Mouse (Mus musculus): Measurements from ENCODE around the gene Synm.

Gene Synm

DNA sequence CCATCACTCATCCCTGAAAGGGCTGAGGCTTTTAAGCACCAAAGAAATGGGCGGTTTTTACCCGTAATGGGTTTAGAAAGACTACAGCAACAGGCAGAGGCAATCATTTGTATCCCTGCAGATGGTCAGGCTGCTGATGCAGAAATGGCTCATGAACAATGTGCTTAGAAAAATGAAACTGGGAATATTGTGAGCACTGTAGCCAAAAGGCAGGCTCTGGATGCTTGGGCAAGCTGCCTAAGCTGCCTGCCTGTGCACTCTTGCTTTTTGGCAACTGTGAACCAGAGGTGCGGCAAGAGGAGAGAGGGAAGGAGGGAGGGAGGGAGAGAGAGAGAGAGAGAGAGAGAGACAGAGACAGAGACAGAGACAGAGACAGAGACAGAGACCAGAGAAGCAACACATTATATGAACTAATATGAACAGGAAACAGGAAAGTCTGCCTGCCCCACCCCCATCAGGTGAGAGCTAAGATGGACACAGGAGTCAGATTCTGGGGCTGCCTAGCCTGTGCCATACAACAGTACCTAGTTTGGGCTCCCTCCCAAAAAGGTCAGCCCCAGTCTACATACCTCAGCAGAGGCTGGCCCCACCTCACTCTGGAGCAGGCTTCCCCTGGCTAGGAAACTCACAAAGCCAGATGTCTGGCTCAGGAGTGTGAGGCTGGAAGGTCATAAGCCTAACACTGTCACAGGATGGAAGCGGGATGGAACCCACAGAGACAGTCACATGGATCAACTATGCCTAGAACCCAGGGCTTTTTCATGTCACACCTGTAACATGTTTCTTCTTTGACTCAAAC, 9.9 kb downstream of the Synm start:
- no peak for DNase-seq (ENCODE audit: low spot score in 2 of 2)

DNA sequence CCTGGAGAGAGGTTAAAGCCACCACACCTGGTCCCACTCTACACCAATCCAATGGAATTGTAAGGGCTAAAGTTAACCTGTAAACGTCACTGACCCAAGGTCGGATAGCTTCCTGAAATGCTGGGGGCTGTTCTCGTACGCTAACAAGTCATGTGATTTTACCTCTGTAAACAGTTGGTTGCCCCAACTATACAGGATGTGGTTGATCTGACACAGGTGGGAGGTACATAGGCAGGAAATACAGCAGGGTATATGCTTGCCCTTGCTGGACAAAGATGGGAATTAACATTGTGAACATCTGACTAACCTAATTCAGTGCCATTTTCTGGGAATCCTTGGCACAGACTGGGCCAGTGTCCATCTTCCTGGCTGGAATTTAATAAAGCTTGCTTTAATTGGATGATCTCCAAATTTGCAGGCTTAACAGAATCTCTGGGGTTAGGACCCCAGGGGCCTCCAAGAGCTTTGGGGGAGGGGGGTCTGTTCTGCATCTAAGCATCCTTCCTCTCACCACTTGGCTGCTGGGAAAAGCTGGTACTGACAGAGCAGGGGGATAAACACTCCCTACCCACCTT, 11.7 kb downstream of the Synm start:
- no peak for DNase-seq (ENCODE audit: low spot score in 2 of 2)

DNA sequence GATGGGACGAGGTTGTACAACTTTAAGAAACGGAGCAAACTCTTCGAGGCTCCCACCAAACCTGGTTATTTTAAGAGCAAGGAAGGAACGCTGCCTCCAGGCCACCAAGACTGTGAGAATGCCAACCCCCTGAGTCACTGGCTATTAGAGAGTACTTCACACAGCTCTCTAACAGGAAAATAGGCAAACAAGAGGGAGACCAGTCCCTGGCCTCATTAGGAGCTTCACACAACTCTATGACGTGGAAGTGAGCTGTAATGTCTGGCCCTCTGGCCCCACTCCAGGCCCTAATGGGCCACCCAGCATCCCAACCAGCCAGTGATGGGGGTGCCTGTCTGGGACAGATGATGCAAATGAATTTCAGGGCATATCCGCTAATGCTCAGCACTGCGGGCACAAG, 17.8 kb downstream of the Synm start:
- DNase-seq (ENCODE audit: low spot score in 2 of 2): no peak

DNA sequence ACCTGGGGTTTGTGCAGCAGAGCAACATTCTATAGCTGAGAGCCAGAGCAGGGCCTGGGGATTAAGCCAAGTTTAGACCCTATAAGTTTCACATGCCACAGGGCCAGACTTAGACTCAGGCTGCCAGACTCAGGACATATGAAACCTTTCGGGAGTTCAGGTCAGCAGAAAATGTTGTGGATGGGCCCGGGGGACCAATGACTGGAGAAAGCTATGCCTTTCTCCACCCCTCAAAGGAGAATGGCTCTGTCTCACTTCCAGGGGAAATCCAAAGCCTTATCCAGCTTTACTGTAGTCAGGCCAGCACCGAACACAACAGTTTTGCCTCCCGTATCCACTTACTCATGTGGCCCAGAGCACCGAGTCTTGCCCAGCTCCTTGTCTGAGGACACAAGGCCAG, 18.7 kb downstream of the Synm start:
- no peak for DNase-seq (ENCODE audit: low spot score in 2 of 2)

DNA sequence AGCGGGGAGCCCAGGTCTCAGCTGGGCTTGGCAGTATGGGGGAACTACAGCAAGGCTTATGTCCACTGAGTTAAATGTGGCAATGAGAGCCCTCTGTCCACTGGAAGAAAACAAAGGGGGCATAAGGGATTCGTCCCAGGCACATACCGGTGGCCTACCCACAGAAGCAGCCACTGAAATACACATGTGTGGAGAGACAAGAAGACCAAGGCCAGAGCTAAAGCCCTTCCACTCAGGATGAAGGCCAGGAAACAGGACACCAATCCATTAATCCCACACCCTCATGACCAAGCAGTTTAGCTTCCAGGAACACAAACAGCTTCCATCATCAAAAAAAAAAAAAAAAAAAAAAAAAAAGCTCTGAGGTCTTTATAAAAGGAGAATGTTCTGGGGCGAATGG, 19.2 kb downstream of the Synm start:
- DNase-seq (ENCODE audit: low spot score in 2 of 2): no peak

DNA sequence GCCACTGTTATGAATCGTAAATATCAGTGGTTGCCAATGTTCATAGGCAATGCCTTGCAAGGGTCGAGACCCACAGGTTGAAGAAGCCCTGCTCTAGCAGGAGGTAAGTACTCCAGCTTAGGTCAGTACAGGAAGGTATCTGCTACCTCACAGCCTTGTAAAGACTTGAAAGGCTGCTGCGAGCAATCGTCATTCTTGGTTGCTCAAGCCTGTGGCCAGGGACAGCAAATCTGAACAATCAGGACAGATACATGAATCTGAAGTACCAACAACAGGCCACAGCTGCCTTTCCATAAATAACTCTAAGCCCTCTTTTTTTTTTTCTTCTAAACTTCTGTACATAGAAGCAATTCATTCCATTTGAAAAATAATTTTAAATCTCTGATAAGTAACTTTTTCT, 27.3 kb downstream of the Synm start:
- DNase-seq (ENCODE audit: low spot score in 2 of 2): no peak

DNA sequence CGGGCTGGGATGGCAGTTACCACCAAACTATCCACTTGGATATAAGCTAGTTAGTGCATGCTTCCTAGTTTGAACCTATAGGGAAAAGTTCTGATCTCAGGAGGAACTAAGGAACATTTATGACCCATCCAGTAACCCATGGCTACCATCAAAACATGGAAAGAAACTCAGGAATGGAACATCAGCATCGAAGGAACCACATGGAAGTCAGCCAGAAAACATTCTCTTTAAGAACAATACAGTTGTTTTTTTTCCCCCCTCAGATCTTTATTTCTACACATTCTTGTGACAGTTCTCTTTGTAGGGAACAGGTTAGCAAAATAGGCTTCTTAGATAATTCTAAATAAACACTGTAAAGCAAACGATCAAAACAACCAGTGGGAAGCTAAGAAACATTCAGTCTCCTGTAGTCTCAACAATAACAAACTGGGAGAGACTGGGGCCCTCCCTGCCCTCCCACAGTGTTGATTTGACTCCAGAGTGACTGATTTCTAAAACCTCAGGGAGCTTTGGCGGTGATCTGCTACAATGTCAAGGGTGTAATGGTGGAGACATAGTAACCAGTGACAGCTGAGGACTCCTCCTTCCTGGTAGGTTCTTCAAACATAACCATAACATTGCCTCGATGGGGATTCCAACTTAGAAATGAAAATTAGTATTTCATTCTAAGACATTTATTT, 29.0 kb downstream of the Synm start:
- DNase-seq (ENCODE audit: low spot score in 2 of 2): no peak

DNA sequence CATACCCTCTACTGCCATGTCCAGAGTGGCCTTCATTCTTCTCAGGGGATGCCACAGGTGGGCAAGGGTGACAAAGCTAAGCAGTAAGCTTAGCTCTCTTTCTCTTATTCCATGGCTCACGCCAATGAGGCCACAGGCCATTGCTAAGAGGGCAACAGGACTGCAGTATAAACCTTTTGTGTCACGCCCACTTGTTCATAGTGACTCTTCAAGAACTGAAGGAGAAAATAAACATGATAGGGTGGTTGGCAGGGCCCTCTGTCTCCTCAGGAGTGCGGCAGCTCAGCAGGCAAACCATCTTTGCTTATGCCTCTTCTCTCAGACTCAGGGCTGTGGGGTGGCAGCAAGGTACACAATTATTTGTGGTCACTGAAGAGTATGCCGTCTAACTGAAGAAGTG, 30.7 kb downstream of the Synm start:
- no peak for DNase-seq (ENCODE audit: low spot score in 2 of 2)

DNA sequence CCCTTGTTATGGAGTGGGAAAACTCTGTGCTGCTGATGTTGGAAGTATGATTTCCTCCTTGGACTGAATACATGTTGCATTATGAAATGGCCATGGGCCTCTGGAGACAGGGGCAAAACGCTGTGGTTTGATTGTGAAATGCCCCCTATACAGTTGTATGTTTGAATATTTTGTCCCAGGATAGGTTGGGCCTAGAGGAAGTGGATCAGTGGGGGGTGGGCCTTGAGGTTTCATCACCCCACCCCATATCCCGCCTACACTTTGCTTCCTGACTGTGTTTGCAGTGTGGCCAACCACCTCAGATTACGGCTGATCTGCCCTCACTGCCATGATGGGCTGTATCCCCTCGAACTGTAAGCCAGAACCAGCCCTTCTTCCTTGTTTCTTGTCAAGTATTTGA, 31.3 kb downstream of the Synm start:
- no peak for DNase-seq (ENCODE audit: low spot score in 2 of 2)

DNA sequence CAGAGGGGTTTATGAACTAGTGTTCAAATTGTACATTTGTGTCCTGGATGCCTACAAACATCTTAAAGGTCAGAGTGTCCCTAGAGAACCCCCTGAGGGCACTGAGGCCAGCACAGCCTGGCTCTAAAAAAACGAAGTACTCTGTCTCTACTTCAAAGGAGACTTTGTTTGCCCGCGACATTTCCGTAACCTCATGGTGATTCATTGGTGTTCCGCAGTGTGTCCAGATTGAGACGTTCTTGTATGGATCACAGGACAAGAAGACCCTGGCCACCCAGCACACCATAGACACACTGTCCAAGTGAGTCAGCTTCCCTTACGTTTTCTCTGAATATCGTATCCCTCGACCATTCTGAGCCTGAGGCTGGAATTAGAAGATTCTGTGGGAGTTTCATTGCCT, 34.5 kb downstream of the Synm start:
- no peak for DNase-seq (ENCODE audit: low spot score in 2 of 2)

DNA sequence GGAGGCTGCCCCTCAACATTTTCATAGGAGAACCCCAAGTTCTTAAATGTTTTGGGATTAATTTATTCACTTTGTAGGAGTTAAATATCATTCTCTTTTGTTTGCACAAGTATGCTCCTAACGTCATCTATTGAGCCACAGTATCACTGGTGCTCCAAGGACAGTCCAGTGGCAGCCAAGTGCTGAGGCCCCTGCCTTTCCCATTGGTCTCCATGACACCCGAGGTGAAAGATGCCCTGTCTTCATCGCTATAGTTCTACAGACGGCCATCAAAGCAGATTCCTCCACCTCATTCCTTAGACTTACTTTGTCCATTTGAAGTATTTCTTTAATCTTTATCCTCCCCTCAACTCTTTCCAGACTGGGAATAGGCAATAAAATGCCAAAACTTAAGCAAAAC, 35.0 kb downstream of the Synm start:
- DNase-seq (ENCODE audit: low spot score in 2 of 2): no peak

DNA sequence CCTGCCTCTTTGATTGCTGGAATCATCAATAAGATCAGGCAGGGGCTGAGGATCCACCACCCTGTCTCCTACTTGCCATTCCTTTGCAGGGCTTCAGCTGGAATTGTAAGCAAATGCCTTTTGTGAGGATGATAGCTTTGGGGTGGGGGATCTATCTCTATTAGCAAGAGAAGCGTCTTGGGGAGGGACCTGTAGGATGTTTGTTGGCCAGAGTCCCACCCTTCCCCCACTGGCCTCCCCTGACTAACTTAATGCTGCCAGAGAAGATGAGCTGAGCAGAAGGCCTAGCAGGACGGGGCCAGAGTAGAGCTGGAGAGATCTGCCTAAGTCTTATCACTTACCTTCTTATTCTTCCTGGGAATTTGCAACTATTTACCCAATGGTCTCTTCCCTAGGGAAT, 37.4 kb downstream of the Synm start:
- DNase-seq (ENCODE audit: low spot score in 2 of 2): no peak

DNA sequence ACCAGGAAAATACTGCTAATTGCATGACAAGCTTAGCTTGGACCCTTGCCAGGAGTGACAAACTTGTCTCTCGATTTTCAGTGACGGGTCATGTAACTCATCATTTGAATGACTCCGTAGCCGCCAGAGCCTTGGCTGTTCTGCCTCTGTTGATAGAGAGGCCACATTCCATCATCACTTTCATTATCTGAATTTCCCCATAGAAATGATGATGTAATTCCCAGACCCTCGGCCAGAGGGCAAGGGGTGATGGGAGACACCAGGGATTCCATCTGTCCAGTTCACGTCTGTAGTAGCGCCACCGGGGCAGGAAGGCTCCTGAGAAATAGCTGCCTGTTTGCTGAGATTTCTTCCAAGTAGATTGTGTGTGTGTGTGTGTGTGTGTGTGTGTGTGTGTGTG, 40.7 kb downstream of the Synm start:
- no peak for DNase-seq (ENCODE audit: low spot score in 2 of 2)

DNA sequence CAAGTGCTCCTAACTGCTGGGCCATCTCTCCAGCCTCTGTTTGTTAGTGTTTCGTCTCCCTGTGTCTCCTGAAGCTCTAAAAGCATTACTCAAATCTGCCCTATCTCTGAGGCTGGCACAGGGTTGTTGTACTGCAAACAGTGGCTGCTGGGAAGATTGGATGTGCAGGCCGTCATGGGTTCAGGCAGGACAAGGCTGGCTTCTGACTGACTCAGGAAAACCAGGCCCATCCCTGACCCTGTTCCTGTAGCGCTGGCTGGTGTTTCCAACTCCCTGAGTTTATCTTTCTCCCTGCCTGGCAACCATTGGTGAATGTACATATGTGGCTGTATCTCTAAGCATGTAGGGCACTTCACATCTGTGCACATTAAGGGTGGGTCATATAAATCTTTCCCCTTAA, 42.0 kb downstream of the Synm start:
- DNase-seq (ENCODE audit: low spot score in 2 of 2): no peak

DNA sequence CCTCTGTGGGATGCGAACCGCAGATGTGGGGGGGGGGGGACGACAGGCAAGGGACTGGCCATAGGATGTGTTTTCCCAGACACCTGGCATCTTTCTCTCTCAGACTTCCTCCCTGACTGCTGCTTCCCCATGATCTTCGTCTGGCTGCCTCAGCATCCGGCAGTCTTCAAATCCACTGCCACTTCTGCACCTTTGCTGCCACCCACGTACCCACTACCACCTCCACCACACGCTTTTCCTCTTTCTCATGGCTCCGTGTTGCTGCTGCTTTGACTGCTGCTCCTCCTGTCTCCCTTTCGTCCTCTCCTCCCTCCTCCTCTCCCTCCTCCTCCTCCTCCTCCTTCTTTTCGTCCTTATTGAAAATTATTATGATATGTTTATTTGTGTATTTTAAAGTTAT, 42.6 kb downstream of the Synm start:
- peak; percentile 25 to 26 for DNase-seq (ENCODE audit: low spot score in 2 of 2)

DNA sequence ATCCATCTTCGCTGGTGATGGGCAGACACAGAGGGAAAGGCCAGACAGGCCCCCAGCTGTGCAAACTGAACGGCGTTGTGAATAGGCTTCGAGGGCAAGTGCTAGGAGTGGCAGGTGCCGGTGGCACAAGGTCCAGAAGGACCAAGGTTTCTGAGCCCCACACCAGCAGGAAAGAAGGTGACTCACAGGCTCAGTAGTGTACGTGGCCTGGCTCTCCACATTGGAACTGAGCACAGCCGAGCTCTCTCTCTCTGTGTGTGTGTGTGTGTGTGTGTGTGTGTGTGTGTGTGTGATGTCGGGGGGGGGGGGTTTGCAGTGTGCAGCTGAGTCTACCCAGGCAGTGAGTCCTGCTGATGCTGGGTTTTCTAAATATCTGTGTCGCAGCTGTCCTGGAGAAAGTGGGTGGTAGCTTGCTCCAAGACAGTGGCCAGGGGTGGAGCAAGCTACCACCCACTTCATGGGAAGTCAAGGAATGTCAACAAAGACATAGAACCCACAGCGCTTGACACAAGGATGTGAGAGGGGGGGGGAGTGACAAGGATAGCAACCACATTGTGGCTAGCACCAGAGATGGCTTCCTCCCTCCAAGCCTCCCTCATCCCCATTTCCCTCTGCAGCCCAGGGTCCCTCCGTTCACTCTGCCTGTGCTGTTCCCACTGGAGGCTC, 43.2 kb downstream of the Synm start:
- DNase-seq (ENCODE audit: low spot score in 2 of 2): no peak

DNA sequence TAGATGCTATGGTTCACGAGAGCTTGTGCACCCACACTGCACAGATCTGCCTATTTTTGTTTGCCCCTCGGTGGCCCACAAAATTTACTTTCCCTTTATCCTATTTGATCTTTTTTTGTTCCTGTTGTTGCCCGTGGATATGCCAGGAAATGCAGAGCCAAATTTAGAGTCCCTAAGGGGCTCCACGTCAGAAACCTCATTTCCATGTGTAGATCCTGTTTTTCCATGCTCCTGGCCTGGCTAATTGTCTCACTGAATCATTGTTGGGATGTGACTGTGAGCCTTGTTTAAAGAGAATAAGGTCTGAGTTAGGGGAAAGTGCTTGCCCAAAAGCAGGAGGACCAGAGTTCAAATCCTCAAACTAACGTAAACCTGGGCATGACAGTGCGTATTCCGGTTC, 44.4 kb downstream of the Synm start:
- DNase-seq (ENCODE audit: low spot score in 2 of 2): no peak

DNA sequence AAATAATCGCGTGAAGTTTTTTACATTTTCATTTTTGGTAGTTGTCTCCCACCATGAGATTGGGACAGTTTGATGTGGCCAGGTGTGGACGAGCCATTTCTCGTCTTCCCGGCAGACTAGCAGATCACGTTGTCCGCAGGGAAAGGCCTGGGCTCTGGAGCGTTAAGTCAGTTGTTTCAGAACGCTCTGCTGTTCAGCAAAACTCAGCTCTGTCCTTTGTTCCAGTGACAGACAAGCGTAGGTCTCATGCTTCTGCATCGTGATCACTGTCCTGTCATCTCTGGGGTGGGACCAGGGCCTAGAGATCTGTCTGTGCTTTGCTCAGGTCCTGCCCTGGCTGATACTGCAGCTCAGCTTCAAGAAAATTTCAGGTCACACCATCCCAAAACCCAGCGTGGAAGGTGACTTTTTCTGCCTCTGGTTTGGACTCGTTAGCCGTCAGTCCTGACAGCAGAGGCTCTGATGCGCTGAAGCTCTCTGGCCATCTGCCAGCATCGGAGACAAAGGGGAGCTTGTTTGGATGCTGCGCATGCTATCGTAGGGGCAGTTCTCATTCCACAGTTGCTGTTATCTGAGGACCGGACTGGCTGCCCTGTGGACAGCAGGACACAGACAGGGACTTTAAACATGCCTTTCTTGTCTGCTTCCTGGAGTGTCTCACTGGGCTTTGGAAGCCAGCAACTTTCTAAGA, 45.6 kb downstream of the Synm start:
- peak; percentile 31 to 54 for DNase-seq (ENCODE audit: low spot score in 2 of 2)

DNA sequence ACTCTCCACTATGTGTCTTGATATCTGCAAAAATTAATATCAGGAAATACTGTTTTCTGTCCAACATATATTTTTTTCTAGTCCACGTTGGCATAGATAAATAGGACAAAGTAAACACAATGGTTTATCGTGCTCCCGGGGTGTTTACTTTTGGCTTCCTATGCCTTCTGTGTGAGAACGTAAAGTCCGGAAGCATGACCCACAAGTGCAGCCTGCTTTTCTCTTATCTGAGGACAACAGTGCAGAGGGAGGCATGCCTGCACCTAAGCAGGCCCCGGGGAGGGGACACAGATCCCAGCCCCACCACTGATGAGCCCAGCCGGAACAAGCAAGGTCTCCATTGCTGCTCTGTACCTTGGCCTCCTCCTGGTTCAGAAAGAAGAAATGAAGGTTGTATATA, 49.3 kb downstream of the Synm start:
- no peak for DNase-seq (ENCODE audit: low spot score in 2 of 2)

DNA sequence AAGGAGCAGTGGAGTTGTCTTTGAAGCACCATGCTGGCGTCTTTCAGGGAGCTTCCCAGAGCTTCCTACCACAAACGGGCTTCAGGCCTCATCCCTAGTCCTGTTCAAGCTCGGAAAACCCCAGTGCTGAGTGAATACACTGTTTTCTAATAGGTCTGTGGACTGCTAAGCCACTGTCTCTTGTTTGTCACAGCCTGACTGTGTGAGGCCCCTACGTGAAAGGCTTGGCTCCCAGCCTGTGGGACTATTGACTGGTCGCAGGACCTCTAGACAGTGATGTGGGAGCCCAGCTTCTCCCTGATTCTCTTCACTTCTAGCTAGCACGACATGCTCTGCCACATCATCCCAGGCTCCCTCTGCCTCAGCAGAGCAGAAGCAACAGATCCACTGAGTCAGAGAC, 51.4 kb downstream of the Synm start:
- no peak for DNase-seq (ENCODE audit: low spot score in 2 of 2)

DNA sequence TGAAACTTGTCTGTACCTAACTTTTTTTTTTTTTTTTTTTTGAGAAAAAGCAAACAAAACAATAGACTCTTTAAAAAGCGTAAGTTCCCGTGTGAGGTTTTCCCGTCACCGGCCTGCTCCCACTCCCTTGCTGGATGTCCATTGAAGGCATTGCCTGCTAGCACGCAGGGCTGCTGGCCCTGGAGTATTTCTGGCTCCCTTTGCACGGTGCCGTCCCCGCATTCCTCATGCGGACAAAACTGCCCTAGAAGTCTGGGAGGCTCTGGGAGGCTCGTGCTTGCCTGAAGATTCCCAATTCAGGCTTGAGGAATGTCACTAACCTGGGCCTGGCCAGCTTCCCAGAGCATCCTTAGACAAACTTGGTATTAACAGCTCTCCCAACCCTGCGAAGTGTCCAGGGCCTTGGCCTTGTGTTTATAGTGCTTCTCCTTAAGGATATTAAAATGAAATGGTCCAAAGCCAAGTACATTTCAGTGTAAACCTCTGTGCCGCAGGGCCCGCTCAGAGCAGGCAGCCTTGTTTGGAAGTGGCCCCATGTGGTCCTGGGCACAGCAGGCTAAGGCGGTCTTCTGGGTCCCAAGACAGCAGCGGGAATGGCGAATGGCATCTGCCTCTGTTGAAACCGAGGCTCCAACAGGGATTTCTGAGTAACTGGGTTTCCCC, 58.2 kb downstream of the Synm start:
- no peak for DNase-seq (ENCODE audit: low spot score in 2 of 2)

DNA sequence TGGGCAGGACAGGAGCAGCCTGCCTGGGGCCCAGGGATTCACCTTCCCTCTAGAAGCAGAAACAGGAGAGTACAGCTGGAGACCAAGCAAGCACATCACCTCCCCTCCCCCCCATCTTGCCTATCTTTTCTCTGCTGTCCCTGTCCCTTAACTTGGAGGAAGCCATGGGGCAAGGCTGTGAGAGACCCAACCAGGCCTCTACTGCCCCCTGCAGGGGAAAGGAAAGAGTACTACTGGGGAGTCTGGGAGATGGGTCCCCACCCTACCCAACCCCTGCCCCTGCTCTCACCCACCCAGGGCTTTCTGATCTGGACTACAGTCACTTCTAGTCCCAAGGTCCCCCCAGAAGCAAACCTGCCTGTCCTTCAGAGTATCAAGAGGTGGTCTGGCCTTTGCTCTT, 58.7 kb downstream of the Synm start:
- peak in 1 of 2 experiments; percentile 22 for DNase-seq (ENCODE audit: low spot score in 2 of 2)

All from frontal cortex, postnatal 36 days (tissue).